Mouse (Mus musculus) kidney, postnatal 14 days (tissue): ENCODE measurements around the gene Adcy7.

Source experiments
- DNase-seq: peaks from one replicate; pipeline ENCODE4 v3.0.0; 2022; ENCODE audit warnings: mixed read lengths

Adcy7 gene

GRCm38 (mm10) chr8:88274090-88274489 lies 1.9 kb downstream of the Adcy7 start:
- no peak for DNase-seq

GRCm38 (mm10) chr8:88279220-88279619 lies 7.0 kb downstream of the Adcy7 start:
- DNase-seq, result no peak

- no peak for DNase-seq
Observed at GRCm38 (mm10) chr8:88279670-88280069, 7.5 kb downstream of the Adcy7 start.

GRCm38 (mm10) chr8:88280904-88281303 lies 8.7 kb downstream of the Adcy7 start:
- no peak for DNase-seq

GRCm38 (mm10) chr8:88282684-88283083 lies 10.5 kb downstream of the Adcy7 start:
- peak; percentile 50 for DNase-seq

- no peak for DNase-seq
Observed at GRCm38 (mm10) chr8:88283243-88284115, 11.3 kb downstream of the Adcy7 start.

GRCm38 (mm10) chr8:88284738-88285137 lies 12.5 kb downstream of the Adcy7 start:
- no peak for DNase-seq

- no peak for DNase-seq
Observed at GRCm38 (mm10) chr8:88285469-88286356, 13.5 kb downstream of the Adcy7 start.

- DNase-seq, result no peak
Observed at GRCm38 (mm10) chr8:88286421-88286960, 14.3 kb downstream of the Adcy7 start.

- no peak for DNase-seq
Observed at GRCm38 (mm10) chr8:88288622-88289242, 16.5 kb downstream of the Adcy7 start.

- no peak for DNase-seq
Observed at GRCm38 (mm10) chr8:88289901-88290300, 17.7 kb downstream of the Adcy7 start.

GRCm38 (mm10) chr8:88290326-88291304 lies 18.4 kb downstream of the Adcy7 start:
- no peak for DNase-seq

- no peak for DNase-seq
Observed at GRCm38 (mm10) chr8:88291305-88291690, 19.1 kb downstream of the Adcy7 start.

- no peak for DNase-seq
Observed at GRCm38 (mm10) chr8:88292926-88293325, 20.7 kb downstream of the Adcy7 start.

GRCm38 (mm10) chr8:88293590-88294356 lies 21.6 kb downstream of the Adcy7 start:
- no peak for DNase-seq

GRCm38 (mm10) chr8:88294977-88295376 lies 22.8 kb downstream of the Adcy7 start:
- DNase-seq, result no peak

- peak; percentile 18 for DNase-seq
Observed at GRCm38 (mm10) chr8:88297976-88298732, 26.0 kb downstream of the Adcy7 start.

GRCm38 (mm10) chr8:88298733-88299103 lies 26.5 kb downstream of the Adcy7 start:
- DNase-seq, result no peak

GRCm38 (mm10) chr8:88299907-88300603 lies 27.9 kb downstream of the Adcy7 start:
- DNase-seq, result no peak
